Mouse (Mus musculus) stomach, postnatal 0 days (tissue): ENCODE results near the gene Dock8. TPM values are rescaled to one million over a fixed set of nuclear protein-coding genes. Genes with fewer than 3 reads are reported as not detected.

ENCODE experiments used
- ATAC-seq: fragments of 200-750 bp; cut with Nextera tagmentation; 2 replicates; pipeline ENCODE4 v1.8.0; 2017; ENCODE audit not compliant: low FRiP score, low TSS enrichment
- DNase-seq: peaks from one replicate; pipeline ENCODE4 v3.0.0-alpha.2; 2016; ENCODE audit warnings: low spot score
- H3K27ac ChIP-seq: fragments of 300-500 bp; sonication (generic); replicated peaks from 2 replicates; pipeline ENCODE4 v1.5.1; 2014; ENCODE audit warnings: mild to moderate bottlenecking, control low read depth
- H3K27me3 ChIP-seq: fragments of 300-500 bp; sonication (generic); 2 replicates; pipeline ENCODE4 v1.6.1; 2014; ENCODE audit warnings: low read length; ENCODE audit not compliant: control insufficient read depth, insufficient read depth
- H3K36me3 ChIP-seq: fragments of 300-500 bp; sonication (generic); 2 replicates; pipeline ENCODE4 v1.6.1; 2014; ENCODE audit warnings: low read length, mixed read lengths; ENCODE audit not compliant: control insufficient read depth, insufficient read depth
- H3K4me1 ChIP-seq: fragments of 300-500 bp; sonication (generic); replicated peaks from 2 replicates; pipeline ENCODE4 v1.6.1; 2014; ENCODE audit warnings: antibody characterized with exemption; ENCODE audit not compliant: control insufficient read depth, insufficient read depth
- H3K4me2 ChIP-seq: fragments of 300-500 bp; sonication (generic); replicated peaks from 2 replicates; pipeline ENCODE4 v1.6.1; 2014; ENCODE audit warnings: low read depth, mild to moderate bottlenecking, control low read depth, moderate library complexity
- H3K4me3 ChIP-seq: fragments of 300-500 bp; sonication (generic); 2 replicates; pipeline ENCODE4 v1.5.1; 2014; ENCODE audit warnings: low read depth, low read length, control low read depth
- H3K9ac ChIP-seq: fragments of 300-500 bp; sonication (generic); 2 replicates; pipeline ENCODE4 v1.6.1; 2014; ENCODE audit warnings: mild to moderate bottlenecking, low read length, control low read depth, mixed read lengths
- H3K9me3 ChIP-seq: fragments of 300-500 bp; sonication (generic); 2 replicates; pipeline ENCODE4 v1.6.1; 2016; ENCODE audit warnings: low read length; ENCODE audit not compliant: control insufficient read depth
- CTCF ChIP-seq: IDR thresholded peaks from 2 replicates; pipeline ENCODE4 v1.5.1; 2016; ENCODE audit warnings: antibody characterized with exemption, low read depth, mild to moderate bottlenecking, moderate library complexity
- EP300 ChIP-seq: optimal IDR thresholded peaks from 2 replicates; pipeline ENCODE3; 2016; ENCODE audit warnings: antibody characterized with exemption
- WGBS: fragments of 180-500 bp; shearing (Covaris S2); extraction: QIAGEN DNeasy Blood & Tissue Kit; methylation state at CpG from one replicate; pipeline ENCODE4 v1.1.7; 2014; 5-methylcytosine and 5-hydroxymethylcytosine counted together
- polyA plus RNA-seq: library from polyadenylated mRNA; unstranded; fragments of >200 nt; fragmentation: Nextera tagmentation; extraction: Ambion mirVana; gene quantifications from 2 replicates; pipeline ENCODE4 v1.2.1, GENCODE M21; 2015

Dock8 gene
- polyA plus RNA-seq, 1 experiment from 2014 or later = 3.4 TPM

GRCm38 (mm10) chr19:24971307-24971706 is 28.0 kb upstream of the Dock8 start:
- no peak for ATAC-seq
- H3K4me2 ChIP-seq = no peak overlapping the region
- no peaks in the 10 kb centered on the region for H3K27me3 ChIP-seq
- TF ChIP-seq CTCF = no peak
- no peak for TF ChIP-seq EP300
- H3K9ac ChIP-seq = no peak overlapping the region
- WGBS = 83% methylated on average over 7 of the region's 7 CpGs
- H3K36me3 ChIP-seq = no peaks in the 10 kb centered on the region
- no peaks in the 10 kb centered on the region for H3K9me3 ChIP-seq
- H3K4me3 ChIP-seq = no peak overlapping the region
- no peaks in the 10 kb centered on the region for H3K4me1 ChIP-seq
- H3K27ac ChIP-seq = no peak overlapping the region
- DNase-seq = no peak

GRCm38 (mm10) chr19:24972701-24973390 is 26.5 kb upstream of the Dock8 start:
- peak; percentile 32; the same call in 1 of the 2 replicates for ATAC-seq
- Histone ChIP-seq H3K4me2 (no peak overlapping the region), H3K4me3 (no peak overlapping the region), H3K4me1 (no peaks in the 10 kb centered on the region), H3K27me3 (no peaks in the 10 kb centered on the region), H3K9ac (no peak overlapping the region), H3K9me3 (no peaks in the 10 kb centered on the region), H3K36me3 (no peaks in the 10 kb centered on the region), H3K27ac (peak overlapping the region; percentile 56)
- DNase-seq = no peak
- 53% methylated on average over 3 of the region's 3 CpGs for WGBS
- no peak for TF ChIP-seq CTCF
- no peak for TF ChIP-seq EP300

GRCm38 (mm10) chr19:24977991-24978390 is 21.3 kb upstream of the Dock8 start:
- no peak for ATAC-seq
- 61% methylated on average over 11 of the region's 11 CpGs for WGBS

GRCm38 (mm10) chr19:24978852-24979842 is 20.2 kb upstream of the Dock8 start:
- Histone ChIP-seq H3K4me2 (no peak overlapping the region), H3K27ac (no peak overlapping the region), H3K9me3 (no peaks in the 10 kb centered on the region), H3K4me3 (no peak overlapping the region), H3K4me1 (no peaks in the 10 kb centered on the region), H3K9ac (no peak overlapping the region), H3K36me3 (no peaks in the 10 kb centered on the region), H3K27me3 (no peaks in the 10 kb centered on the region)
- TF ChIP-seq CTCF = no peak
- TF ChIP-seq EP300 = no peak
- ATAC-seq (0 out of 2 replicates have a peak, but pooled peaks have one; percentile 49), DNase-seq (no peak)
- 66% methylated on average over 10 of the region's 10 CpGs for WGBS

More at GRCm38 (mm10) chr19:24977991-24978390, 21.3 kb upstream of the Dock8 start:
- Histone ChIP-seq H3K4me1 (no peaks in the 10 kb centered on the region), H3K4me3 (no peak overlapping the region), H3K27me3 (no peaks in the 10 kb centered on the region), H3K27ac (no peak overlapping the region), H3K9ac (no peak overlapping the region), H3K36me3 (no peaks in the 10 kb centered on the region), H3K9me3 (no peaks in the 10 kb centered on the region), H3K4me2 (no peak overlapping the region)
- no peak for DNase-seq
- TF ChIP-seq EP300 (no peak), CTCF (no peak)

- no peaks in the 10 kb centered on the region for H3K27me3 ChIP-seq
- ATAC-seq (no peak), DNase-seq (no peak)
- H3K9ac ChIP-seq = no peak overlapping the region
- WGBS = 51% methylated on average over 8 of the region's 8 CpGs
- H3K27ac ChIP-seq = no peak overlapping the region
- no peak overlapping the region for H3K4me2 ChIP-seq
- no peaks in the 10 kb centered on the region for H3K9me3 ChIP-seq
- no peak overlapping the region for H3K4me3 ChIP-seq
- H3K36me3 ChIP-seq = no peaks in the 10 kb centered on the region
- H3K4me1 ChIP-seq = no peaks in the 10 kb centered on the region
- no peak for TF ChIP-seq CTCF
- no peak for TF ChIP-seq EP300
Observed at GRCm38 (mm10) chr19:24981294-24981693, 18.0 kb upstream of the Dock8 start.

GRCm38 (mm10) chr19:24983050-24983449 is 16.3 kb upstream of the Dock8 start:
- DNase-seq (no peak), ATAC-seq (no peak)
- no peaks in the 10 kb centered on the region for H3K4me1 ChIP-seq
- TF ChIP-seq EP300 (no peak), CTCF (no peak)
- no peak overlapping the region for H3K4me3 ChIP-seq
- H3K4me2 ChIP-seq = no peak overlapping the region
- no peaks in the 10 kb centered on the region for H3K9me3 ChIP-seq
- H3K27me3 ChIP-seq = no peaks in the 10 kb centered on the region
- no peak overlapping the region for H3K9ac ChIP-seq
- WGBS = 71% methylated on average over 4 of the region's 4 CpGs
- no peak overlapping the region for H3K27ac ChIP-seq
- no peaks in the 10 kb centered on the region for H3K36me3 ChIP-seq
